Mouse (Mus musculus) heart, embryonic 15.5 days (tissue): Measurements from ENCODE around the gene Ifitm3. TPM values are rescaled to one million over a fixed set of nuclear protein-coding genes. Genes with fewer than 3 reads are reported as not detected.
A peak's percentile ranks its signal among the peaks of the same experiment; 100 is the strongest.
"Not testable (repeated sequence)": the region's sequence is repeated elsewhere in the genome, so short reads cannot be mapped to it uniquely, and the experiment has no call there.

ENCODE experiments used
- ATAC-seq: fragments of 200-750 bp; cut with Nextera tagmentation; replicated peaks from 2 replicates; pipeline ENCODE4 v1.8.0; 2017; ENCODE audit warnings: low read depth, moderate TSS enrichment; ENCODE audit not compliant: insufficient number of reproducible peaks, insufficient read depth, low FRiP score
- H3K27ac ChIP-seq: fragments of 300-500 bp; sonication (generic); 2 replicates; pipeline ENCODE4 v1.5.1; 2015; ENCODE audit warnings: mild to moderate bottlenecking, inconsistent platforms
- H3K27me3 ChIP-seq: fragments of 300-500 bp; sonication (generic); 2 replicates; pipeline ENCODE4 v1.6.1; 2015; ENCODE audit warnings: inconsistent platforms
- H3K36me3 ChIP-seq: fragments of 300-500 bp; sonication (generic); 2 replicates; pipeline ENCODE4 v1.6.1; 2015; ENCODE audit warnings: mild to moderate bottlenecking, inconsistent platforms
- H3K4me1 ChIP-seq: fragments of 300-500 bp; sonication (generic); replicated peaks from 2 replicates; pipeline ENCODE4 v1.6.1; 2015; ENCODE audit warnings: inconsistent platforms
- H3K4me2 ChIP-seq: fragments of 300-500 bp; sonication (generic); 2 replicates; pipeline ENCODE4 v1.6.1; 2015; ENCODE audit warnings: inconsistent platforms, mild to moderate bottlenecking, moderate library complexity
- H3K4me3 ChIP-seq: fragments of 300-500 bp; sonication (generic); 2 replicates; pipeline ENCODE4 v1.5.1; 2015; ENCODE audit warnings: mild to moderate bottlenecking, inconsistent platforms
- H3K9ac ChIP-seq: fragments of 300-500 bp; sonication (generic); 2 replicates; pipeline ENCODE4 v1.6.1; 2015; ENCODE audit warnings: mild to moderate bottlenecking, inconsistent platforms
- H3K9me3 ChIP-seq: fragments of 300-500 bp; sonication (generic); replicated peaks from 2 replicates; pipeline ENCODE4 v1.6.1; 2016; ENCODE audit warnings: inconsistent platforms
- WGBS: fragments of 180-500 bp; shearing (Covaris S2); methylation state at CpG from one replicate; pipeline ENCODE4 v1.1.7; 2015; ENCODE audit warnings: mixed read lengths; 5-methylcytosine and 5-hydroxymethylcytosine counted together
- polyA plus RNA-seq: library from polyadenylated mRNA; unstranded; fragments of >200 nt; fragmentation: Nextera tagmentation; extraction: Ambion mirVana; gene quantifications from 2 replicates; pipeline ENCODE4 v1.2.1, GENCODE M21; 2015

Ifitm3 gene
- polyA plus RNA-seq, 1 experiment from 2014 or later = 103 TPM

DNA sequence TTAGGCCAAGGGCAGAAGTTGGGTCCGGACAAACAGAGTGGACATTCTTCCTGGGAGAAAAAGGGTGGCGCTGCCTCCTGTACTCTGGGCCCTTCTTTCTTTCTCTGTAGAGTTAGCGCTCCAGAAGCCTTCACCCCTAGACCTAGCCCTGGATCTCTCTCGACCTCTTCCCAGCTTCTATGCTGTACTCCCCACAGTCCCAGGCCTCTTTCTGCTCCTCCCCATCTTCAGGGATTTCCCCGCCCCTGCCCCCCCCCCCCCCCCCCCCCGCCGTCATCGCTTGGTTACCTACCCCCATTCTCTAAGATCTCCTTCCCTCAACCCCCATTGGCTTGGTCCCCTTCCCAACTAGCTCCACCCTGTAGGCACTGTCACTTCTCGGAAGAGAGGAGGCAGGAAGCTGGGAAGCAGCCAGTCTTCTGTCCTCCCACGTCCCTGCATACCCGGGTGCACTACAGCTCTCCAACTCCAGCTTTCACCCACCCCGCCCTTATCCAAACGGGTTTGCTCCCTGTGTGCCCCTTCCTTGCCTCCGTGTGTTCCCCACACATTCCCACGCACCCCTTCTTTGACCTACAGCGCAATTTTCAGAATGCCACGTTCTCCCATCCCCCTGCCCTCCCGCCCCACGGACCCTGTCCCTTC is 37.1 kb upstream of the Ifitm3 start:
- peak overlapping the region; percentile 18; the same call in 1 of the 2 replicates for H3K9ac ChIP-seq

DNA sequence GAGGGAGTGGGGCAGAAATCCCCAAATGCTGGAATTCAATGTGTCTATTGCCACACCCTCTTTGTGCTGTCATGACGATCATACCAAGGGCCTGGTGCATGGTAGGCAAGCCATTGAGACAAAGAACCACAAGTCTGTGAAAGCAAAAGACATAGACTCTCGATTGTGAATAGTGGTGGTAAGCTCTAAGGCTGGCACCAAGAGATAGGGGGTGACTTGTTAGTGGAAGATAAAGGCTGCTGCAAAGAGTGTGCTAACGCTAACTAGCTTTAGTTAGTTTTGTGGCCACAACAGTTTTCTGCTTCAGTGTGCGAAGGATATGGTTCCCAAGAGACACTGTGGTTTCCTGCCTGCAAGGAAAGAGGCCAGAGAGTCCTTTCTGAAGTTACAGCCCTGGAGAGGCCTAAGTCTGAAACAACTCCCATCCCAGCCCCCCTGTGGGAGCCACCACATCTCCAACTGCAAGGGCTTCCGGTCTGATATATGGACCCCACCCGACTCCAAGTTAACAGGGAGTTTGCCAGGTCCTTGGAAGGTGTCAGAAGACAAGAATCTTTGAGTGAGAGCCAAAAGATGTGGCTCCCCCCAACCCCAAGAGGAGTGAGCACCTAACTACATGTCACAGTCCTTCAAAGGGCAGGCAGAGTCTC is 36.5 kb upstream of the Ifitm3 start:
- no peak overlapping the region for H3K9ac ChIP-seq
- H3K27me3 ChIP-seq = no peaks in the 10 kb centered on the region

More for the DNA sequence above, 37.1 kb upstream of the Ifitm3 start:
- Histone ChIP-seq H3K4me2 (peak overlapping the region; percentile 88), H3K4me1 (peaks cover 16% of the 10 kb centered on the region), H3K27me3 (no peaks in the 10 kb centered on the region), H3K9me3 (no peaks in the 10 kb centered on the region), H3K27ac (peak overlapping the region; percentile 90), H3K4me3 (peak overlapping the region; percentile 44), H3K36me3 (no peaks in the 10 kb centered on the region)
- WGBS = 6% methylated on average over 16 of the region's 19 CpGs
- peak; percentile 87 for ATAC-seq

DNA sequence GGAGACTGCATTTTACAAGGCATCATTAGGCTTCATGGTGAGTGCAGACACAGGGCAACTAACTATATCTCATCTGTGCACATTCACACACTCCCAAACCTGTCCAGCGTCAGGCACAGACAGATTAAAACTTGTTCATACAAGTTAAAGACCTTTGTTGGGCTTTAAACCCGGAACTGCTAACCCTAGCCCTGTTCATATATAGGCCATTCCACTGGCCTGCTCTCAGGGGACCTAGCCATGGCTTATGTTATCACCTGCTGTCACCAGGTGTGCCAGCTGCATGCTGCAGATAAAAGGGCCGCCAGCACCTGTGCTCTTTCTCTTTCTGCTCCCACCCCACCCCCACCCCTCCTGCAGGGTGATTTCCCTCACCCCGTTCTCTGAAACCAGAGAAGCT is 32.0 kb upstream of the Ifitm3 start:
- 53% methylated on average over 4 of the region's 4 CpGs for WGBS
- Histone ChIP-seq H3K4me3 (no peak overlapping the region), H3K9me3 (no peaks in the 10 kb centered on the region), H3K27ac (peak overlapping the region; percentile 34; the same call in 1 of the 2 replicates), H3K27me3 (no peaks in the 10 kb centered on the region), H3K4me2 (no peak overlapping the region), H3K9ac (no peak overlapping the region), H3K36me3 (no peaks in the 10 kb centered on the region), H3K4me1 (peaks cover 15% of the 10 kb centered on the region)
- no peak for ATAC-seq

More for the DNA sequence above, 36.5 kb upstream of the Ifitm3 start:
- Histone ChIP-seq H3K36me3 (no peaks in the 10 kb centered on the region), H3K4me2 (peak overlapping the region; percentile 88), H3K9me3 (no peaks in the 10 kb centered on the region), H3K4me3 (peak overlapping the region; percentile 44; the same call in 1 of the 2 replicates), H3K27ac (peak overlapping the region; percentile 90), H3K4me1 (peaks cover 16% of the 10 kb centered on the region)
- ATAC-seq = no peak
- 55% methylated on average over 6 of the region's 6 CpGs for WGBS

DNA sequence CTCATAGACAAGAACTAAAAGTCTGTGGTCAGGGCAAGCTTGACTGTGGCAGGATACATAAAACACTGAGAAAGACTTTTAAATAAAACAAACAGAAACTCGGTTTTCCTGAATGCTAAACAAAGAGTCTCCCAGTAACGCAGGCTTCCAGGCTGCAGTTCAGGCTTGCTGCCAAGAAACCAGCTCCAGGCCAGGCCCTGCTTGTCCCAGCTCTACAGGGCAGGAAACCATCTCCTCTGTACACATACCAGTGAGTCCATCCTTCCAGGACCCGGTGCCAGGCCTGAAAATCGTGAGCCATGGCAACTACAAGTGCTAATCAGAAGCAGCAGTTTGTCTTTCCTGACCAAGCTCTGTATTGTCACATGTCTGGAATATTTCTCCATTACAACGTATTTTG is 31.1 kb upstream of the Ifitm3 start:
- H3K4me2 ChIP-seq = 0 out of 2 replicates have a peak overlapping the region, but pooled peaks have one; percentile 18
- peaks cover 7% of the 10 kb centered on the region for H3K4me1 ChIP-seq
- no peak overlapping the region for H3K4me3 ChIP-seq
- peak overlapping the region; percentile 85 for H3K27ac ChIP-seq
- no peaks in the 10 kb centered on the region for H3K36me3 ChIP-seq
- 6% methylated on average over 5 of the region's 5 CpGs for WGBS
- no peaks in the 10 kb centered on the region for H3K9me3 ChIP-seq
- peak; percentile 82 for ATAC-seq
- no peak overlapping the region; the same call in 1 of the 2 replicates for H3K9ac ChIP-seq
- no peaks in the 10 kb centered on the region for H3K27me3 ChIP-seq

DNA sequence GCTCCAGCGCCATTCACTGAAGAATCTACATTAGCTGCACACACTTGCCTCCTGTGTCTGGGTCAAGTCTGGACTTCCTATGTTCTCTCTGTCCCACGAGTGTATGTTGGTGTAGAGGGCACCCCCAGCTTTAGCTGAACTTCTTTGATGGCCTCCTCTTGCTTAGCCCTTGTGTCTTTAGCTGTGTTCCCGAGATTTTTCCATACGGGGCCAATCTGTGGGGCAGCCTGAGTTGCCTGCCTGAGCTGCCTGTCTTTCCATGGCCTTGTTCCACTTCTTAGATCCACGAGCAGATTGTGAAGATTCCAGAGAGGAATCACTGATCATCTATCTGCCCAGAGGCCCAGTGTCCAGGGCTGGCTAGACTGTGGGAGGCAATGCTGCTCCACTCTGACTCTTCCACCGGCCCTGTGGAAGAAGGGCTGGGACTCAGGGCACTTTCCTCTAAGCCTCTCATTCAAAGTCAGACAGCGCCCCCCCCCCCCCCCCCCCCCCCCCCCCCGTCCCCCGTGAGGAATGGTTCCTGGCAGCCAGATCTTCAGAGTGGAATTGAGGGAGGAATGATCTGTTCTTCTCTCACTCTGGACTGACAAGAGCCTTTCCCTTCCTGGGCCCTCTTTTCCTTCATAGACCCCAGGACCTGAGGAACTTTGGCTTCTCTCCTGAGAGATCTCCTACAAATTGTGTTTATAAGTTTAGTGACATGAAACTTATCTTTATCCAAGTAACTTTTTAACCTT is 30.5 kb upstream of the Ifitm3 start:
- no peak; the same call in 1 of the 2 replicates for ATAC-seq
- H3K36me3 ChIP-seq = no peaks in the 10 kb centered on the region
- H3K9ac ChIP-seq = no peak overlapping the region; the same call in 1 of the 2 replicates
- WGBS = 35% methylated on average over 7 of the region's 9 CpGs
- no peaks in the 10 kb centered on the region for H3K27me3 ChIP-seq
- H3K4me2 ChIP-seq = 0 out of 2 replicates have a peak overlapping the region, but pooled peaks have one; percentile 25
- no peak overlapping the region for H3K4me3 ChIP-seq
- no peaks in the 10 kb centered on the region for H3K9me3 ChIP-seq
- peak overlapping the region; percentile 85 for H3K27ac ChIP-seq
- peaks cover 7% of the 10 kb centered on the region for H3K4me1 ChIP-seq

DNA sequence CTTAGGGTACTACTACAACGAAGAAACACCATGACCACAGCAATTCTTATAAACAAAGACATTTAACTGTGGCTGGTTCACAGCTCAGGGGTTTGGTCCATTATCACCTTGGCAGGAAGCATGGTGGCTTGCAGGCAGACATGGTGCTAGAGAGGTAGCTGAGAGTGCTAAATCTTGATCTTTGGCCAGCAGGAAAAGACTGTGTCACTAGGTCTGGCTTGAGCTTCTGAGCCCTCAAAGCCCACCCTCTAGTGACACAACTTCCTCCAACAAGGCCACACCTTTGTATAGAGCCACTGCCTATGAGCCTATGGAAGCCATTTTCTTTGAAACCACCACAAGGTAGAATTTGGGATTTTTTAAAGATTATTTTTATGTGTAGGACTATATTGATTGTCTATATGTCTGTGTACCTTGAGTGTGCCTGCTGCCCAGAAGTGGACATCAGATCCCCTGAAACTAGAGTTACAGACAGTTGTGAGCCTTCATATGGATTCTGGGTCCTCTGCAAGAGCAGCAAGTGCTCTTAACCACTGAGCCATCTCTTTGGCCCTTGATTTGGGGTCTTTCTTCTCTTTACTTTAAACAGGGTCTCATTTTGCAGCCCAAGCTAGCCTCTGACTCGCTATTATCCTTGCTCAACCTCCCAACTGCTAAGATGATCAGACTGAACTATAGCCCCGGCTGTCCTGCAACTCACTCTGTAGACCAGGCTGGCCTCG is 29.0 kb upstream of the Ifitm3 start:
- no peak for ATAC-seq
- Histone ChIP-seq H3K27me3 (no peaks in the 10 kb centered on the region), H3K4me2 (no peak overlapping the region), H3K27ac (no peak overlapping the region), H3K9me3 (no peaks in the 10 kb centered on the region), H3K36me3 (no peaks in the 10 kb centered on the region), H3K9ac (no peak overlapping the region), H3K4me1 (peaks cover 7% of the 10 kb centered on the region), H3K4me3 (no peak overlapping the region)
- WGBS = 81% methylated on average over 4 of the region's 4 CpGs

DNA sequence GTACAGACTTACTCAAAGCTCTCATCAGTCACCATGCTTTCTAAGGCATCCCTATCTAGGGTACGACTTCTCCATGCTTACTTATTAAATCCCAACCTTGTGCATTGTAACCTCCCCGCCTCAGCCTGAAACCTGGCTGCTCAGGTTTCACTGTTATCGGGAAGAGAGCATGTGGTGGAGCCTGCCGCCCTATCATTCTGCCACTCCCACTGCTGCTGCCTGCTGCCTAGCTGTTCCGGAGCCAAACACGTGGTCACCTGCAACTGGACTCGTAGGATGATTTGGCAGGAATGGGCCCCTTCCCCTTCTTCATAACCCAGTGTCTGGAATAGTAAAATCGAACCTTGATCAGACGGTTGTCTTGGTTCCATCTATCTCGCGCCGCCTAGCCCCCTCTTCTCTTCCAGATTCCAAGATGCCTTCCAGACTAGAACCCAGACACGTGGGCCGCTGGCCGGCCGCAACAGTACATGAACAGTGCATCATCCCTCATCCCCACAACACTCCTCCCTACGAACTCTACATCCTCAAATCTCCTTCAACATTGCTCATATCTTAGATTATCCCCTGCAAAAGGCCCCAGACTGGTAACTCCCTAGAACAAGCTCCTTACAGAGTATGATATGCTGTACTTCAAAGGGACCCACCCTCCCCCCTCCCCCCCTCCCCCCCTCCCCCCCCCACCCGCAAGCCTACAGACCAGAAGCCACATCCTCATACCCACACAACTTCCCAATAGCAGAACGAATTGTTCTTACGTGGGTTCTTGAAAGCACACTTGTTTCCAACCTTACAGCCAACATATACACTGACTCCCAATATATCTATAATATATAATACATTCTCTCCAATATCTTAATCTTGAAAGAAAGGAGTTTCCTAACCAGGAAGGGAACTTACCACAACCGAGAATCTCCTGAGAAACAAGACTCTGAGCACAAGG is 27.8 kb upstream of the Ifitm3 start:
- Histone ChIP-seq H3K27ac (no peak overlapping the region), H3K27me3 (no peaks in the 10 kb centered on the region), H3K4me3 (no peak overlapping the region), H3K4me2 (no peak overlapping the region), H3K9me3 (no peaks in the 10 kb centered on the region), H3K36me3 (no peaks in the 10 kb centered on the region), H3K9ac (no peak overlapping the region), H3K4me1 (peaks cover 7% of the 10 kb centered on the region)
- ATAC-seq = no peak; the same call in 1 of the 2 replicates
- 54% methylated on average over 20 of the region's 21 CpGs for WGBS

DNA sequence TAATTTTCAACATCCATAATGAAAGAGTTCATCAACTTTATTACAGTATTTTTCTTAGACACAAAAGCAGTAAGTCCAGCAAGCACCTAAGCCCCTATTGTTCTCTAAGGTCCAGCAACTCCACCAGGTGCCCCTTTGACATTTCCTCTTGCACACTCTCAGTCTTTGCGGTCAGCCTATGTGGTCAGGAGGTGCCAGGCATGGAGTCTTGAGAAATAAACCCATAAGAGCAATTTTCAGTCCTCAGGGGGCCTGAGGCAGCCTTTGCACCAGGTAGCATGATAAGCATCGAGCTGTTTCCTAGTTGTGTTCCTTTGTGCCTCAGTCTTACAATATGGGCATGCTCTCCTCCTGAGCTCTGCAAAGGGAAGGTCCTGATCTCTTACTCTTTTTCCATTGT is 26.1 kb upstream of the Ifitm3 start:
- not testable (repeated sequence) for H3K4me3 ChIP-seq, H3K4me1 ChIP-seq, H3K27me3 ChIP-seq, H3K36me3 ChIP-seq, ATAC-seq, H3K4me2 ChIP-seq, H3K9me3 ChIP-seq, H3K9ac ChIP-seq, H3K27ac ChIP-seq
- WGBS = 75% methylated on average over 1 of the region's 2 CpGs

DNA sequence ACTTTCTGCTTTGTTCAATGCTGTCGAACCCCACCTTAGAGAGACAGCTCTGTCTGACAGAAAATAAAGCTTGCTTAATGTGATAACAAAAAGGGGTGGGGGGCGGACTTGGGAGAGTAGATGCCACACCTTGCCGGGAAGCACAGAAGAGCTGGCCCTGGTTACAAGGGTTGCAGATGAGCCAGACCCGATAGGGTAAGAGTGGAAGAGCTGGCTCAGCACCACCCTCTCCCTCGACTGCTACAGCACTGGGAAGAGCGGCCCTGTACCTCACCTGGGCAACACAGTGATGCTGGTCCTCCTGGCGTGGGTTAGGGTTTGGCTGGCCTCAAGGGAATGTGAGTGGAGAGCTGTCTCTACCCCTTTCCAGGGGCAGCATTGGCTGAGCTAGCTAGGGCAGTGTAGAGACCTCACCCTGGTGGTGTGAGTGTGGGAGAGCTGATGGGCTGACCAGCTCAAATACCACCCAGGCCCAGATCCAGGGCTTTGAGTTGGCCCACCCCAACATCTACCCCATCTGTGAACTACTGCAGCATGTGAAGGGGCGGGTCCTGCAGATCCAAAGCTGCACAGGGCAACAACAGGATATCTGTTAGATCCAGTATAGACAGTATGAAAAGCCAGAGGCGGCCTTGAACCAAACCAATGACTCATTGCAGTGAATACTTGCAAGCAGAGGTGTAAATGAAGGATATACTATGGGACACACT is 22.0 kb upstream of the Ifitm3 start:
- WGBS = 63% methylated on average over 9 of the region's 9 CpGs
- Histone ChIP-seq H3K9ac (no peak overlapping the region), H3K9me3 (no peaks in the 10 kb centered on the region), H3K4me3 (no peak overlapping the region), H3K4me2 (no peak overlapping the region), H3K36me3 (no peaks in the 10 kb centered on the region), H3K27me3 (no peaks in the 10 kb centered on the region), H3K27ac (no peak overlapping the region), H3K4me1 (no peaks in the 10 kb centered on the region)
- ATAC-seq = no peak

DNA sequence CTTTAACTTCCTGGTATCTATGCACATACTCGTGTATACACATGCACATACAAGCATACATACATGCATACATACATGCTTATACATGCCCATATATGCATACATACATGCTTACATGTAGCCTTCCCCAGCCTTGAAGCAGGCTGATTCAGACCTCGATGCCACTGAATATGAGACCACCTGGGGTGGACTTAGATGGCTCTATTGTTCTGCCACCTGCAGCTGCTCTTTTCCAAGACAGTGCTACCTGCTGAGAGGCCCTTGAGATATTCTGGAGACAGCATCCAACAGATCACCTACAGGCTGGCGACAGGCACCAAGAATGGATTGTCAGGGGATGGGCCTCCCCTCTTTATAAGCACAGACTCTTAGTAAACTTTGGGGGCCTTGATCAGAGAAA is 19.8 kb upstream of the Ifitm3 start:
- Histone ChIP-seq H3K4me1 (no peaks in the 10 kb centered on the region), H3K27me3 (no peaks in the 10 kb centered on the region), H3K36me3 (no peaks in the 10 kb centered on the region), H3K9me3 (no peaks in the 10 kb centered on the region), H3K27ac (no peak overlapping the region), H3K9ac (no peak overlapping the region), H3K4me3 (no peak overlapping the region), H3K4me2 (no peak overlapping the region)
- ATAC-seq = no peak
- 57% methylated on average over 3 of the region's 3 CpGs for WGBS
